Mouse (Mus musculus): Measurements from ENCODE around the gene 9130023H24Rik.

DNA sequence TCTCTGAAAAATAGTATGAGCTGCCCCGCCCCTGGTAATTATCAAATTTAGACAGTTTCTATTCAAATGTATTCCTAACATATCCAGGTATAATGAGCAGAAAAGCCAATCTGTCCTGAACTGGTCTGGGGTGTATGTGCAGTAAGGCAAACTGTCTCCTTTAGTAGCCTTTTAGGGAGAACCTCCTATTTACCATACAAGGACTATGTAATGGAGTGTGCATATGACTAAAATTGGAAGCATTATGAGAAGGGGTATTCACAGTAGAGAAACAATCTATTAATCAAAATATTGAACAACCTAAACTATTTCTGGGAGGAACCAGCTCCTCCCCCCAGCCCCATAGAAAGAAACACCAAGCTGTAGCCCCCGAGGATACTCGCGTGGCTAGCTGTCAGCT is 41.9 kb upstream of the 9130023H24Rik start:
- TF ChIP-seq HCFC1 (IDR thresholded peaks at IDR 0.05; ENCODE audit: borderline replicate concordance, insufficient read depth, low read length) (no peak), ZNF384 (IDR thresholded peaks at IDR 0.05; ENCODE audit: low read depth, low read length) (no peak), ZC3H11A (IDR thresholded peaks at IDR 0.05; ENCODE audit: borderline replicate concordance, low read depth, low read length) (no peak), CHD2 (IDR thresholded peaks at IDR 0.05; ENCODE audit: low read depth, low read length) (no peak)

Data from ES-E14 (cell line).